Mouse (Mus musculus): ENCODE measurements around the gene Ccdc182. TPM values are rescaled to one million over a fixed set of nuclear protein-coding genes. Genes with fewer than 3 reads are reported as not detected.

Gene Ccdc182
- polyA plus RNA-seq, 1 experiment: 33.9 TPM

DNA sequence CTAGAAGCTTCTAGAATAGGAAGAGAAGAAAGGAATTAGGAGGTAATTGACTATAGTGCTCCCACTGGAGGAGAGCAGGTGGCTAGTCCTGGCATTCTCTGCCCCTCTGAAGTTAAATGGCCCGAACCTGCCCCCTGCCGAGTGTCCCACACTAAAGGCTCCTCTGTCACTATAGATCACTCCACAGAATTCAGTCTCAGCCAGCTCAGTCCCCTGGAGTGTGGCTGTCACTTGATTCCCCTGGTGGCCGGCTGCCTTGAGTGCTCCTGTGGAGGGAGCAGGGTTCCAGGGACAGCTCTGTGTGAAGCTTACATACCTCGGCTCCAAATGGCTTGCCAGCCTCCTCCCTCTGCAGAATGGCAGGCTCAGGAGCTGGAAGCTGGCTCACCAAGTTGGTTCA, 33.2 kb downstream of the Ccdc182 start:
- H3K27me3 ChIP-seq (ENCODE audit: control insufficient read depth, insufficient read depth, low read length): no peaks in the 10 kb centered on the region
- no peak overlapping the region for H3K4me3 ChIP-seq (ENCODE audit: control insufficient read depth, low read depth, low read length)
- H3K27ac ChIP-seq (ENCODE audit: control insufficient read depth, insufficient read depth, low read depth, low read length): no peak overlapping the region
- TF ChIP-seq POLR2A (IDR thresholded peaks at IDR 0.05; ENCODE audit: control insufficient read depth, low read depth, low read length) (no peak), CTCF (IDR thresholded peaks at IDR 0.05; ENCODE audit: control insufficient read depth, insufficient read depth, insufficient replicate concordance, low read depth, low read length) (no peak)
- no peaks in the 10 kb centered on the region for H3K4me1 ChIP-seq (ENCODE audit: control insufficient read depth, insufficient read depth, low read length)
- no peaks in the 10 kb centered on the region for H3K36me3 ChIP-seq (ENCODE audit: control insufficient read depth, insufficient read depth, low read length)

GRCm38 (mm10) chr11:88328813-88329595, 35.1 kb downstream of the Ccdc182 start:
- H3K36me3 ChIP-seq (ENCODE audit: control insufficient read depth, insufficient read depth, low read length): no peaks in the 10 kb centered on the region
- H3K4me3 ChIP-seq (ENCODE audit: control insufficient read depth, low read depth, low read length): no peak overlapping the region
- no peaks in the 10 kb centered on the region for H3K27me3 ChIP-seq (ENCODE audit: control insufficient read depth, insufficient read depth, low read length)
- H3K27ac ChIP-seq (ENCODE audit: control insufficient read depth, insufficient read depth, low read depth, low read length): no peak overlapping the region
- TF ChIP-seq POLR2A (IDR thresholded peaks at IDR 0.05; ENCODE audit: control insufficient read depth, low read depth, low read length) (no peak), CTCF (IDR thresholded peaks at IDR 0.05; ENCODE audit: control insufficient read depth, insufficient read depth, insufficient replicate concordance, low read depth, low read length) (no peak)
- no peaks in the 10 kb centered on the region for H3K4me1 ChIP-seq (ENCODE audit: control insufficient read depth, insufficient read depth, low read length)

GRCm38 (mm10) chr11:88330799-88331198, 36.9 kb downstream of the Ccdc182 start:
- Histone ChIP-seq H3K27ac (ENCODE audit: control insufficient read depth, insufficient read depth, low read depth, low read length) (no peak overlapping the region), H3K27me3 (ENCODE audit: control insufficient read depth, insufficient read depth, low read length) (no peaks in the 10 kb centered on the region), H3K4me1 (ENCODE audit: control insufficient read depth, insufficient read depth, low read length) (no peaks in the 10 kb centered on the region), H3K36me3 (ENCODE audit: control insufficient read depth, insufficient read depth, low read length) (no peaks in the 10 kb centered on the region), H3K4me3 (ENCODE audit: control insufficient read depth, low read depth, low read length) (no peak overlapping the region)
- no peak for TF ChIP-seq POLR2A (IDR thresholded peaks at IDR 0.05; ENCODE audit: control insufficient read depth, low read depth, low read length)
- no peak for TF ChIP-seq CTCF (IDR thresholded peaks at IDR 0.05; ENCODE audit: control insufficient read depth, insufficient read depth, insufficient replicate concordance, low read depth, low read length)

DNA sequence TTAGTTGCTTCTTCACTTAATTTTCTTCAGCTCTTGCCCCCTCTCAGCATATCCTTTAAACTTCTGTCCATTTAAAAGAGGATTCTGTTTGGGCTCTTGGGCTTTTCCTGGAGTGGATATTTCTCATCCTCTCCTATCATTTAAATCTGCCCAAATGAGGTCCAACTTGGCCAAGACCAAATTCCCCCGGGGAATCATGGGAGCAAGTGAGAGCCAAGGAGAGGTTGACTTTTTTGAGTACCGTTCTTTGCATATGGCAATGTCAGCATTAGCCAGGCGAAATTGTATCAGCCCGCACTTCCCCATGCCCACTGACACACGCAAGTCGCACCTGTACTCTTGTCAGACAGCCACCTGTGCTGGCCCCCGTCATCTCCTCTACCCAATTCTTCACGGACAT, 37.9 kb downstream of the Ccdc182 start:
- no peaks in the 10 kb centered on the region for H3K27me3 ChIP-seq (ENCODE audit: control insufficient read depth, insufficient read depth, low read length)
- H3K4me1 ChIP-seq (ENCODE audit: control insufficient read depth, insufficient read depth, low read length): no peaks in the 10 kb centered on the region
- TF ChIP-seq POLR2A (IDR thresholded peaks at IDR 0.05; ENCODE audit: control insufficient read depth, low read depth, low read length): no peak
- TF ChIP-seq CTCF (IDR thresholded peaks at IDR 0.05; ENCODE audit: control insufficient read depth, insufficient read depth, insufficient replicate concordance, low read depth, low read length): no peak
- no peak overlapping the region for H3K27ac ChIP-seq (ENCODE audit: control insufficient read depth, insufficient read depth, low read depth, low read length)
- H3K36me3 ChIP-seq (ENCODE audit: control insufficient read depth, insufficient read depth, low read length): no peaks in the 10 kb centered on the region
- no peak overlapping the region for H3K4me3 ChIP-seq (ENCODE audit: control insufficient read depth, low read depth, low read length)

- Histone ChIP-seq H3K4me1 (ENCODE audit: control insufficient read depth, insufficient read depth, low read length) (no peaks in the 10 kb centered on the region), H3K36me3 (ENCODE audit: control insufficient read depth, insufficient read depth, low read length) (no peaks in the 10 kb centered on the region), H3K4me3 (ENCODE audit: control insufficient read depth, low read depth, low read length) (no peak overlapping the region), H3K27me3 (ENCODE audit: control insufficient read depth, insufficient read depth, low read length) (no peaks in the 10 kb centered on the region), H3K27ac (ENCODE audit: control insufficient read depth, insufficient read depth, low read depth, low read length) (no peak overlapping the region)
- no peak for TF ChIP-seq POLR2A (IDR thresholded peaks at IDR 0.05; ENCODE audit: control insufficient read depth, low read depth, low read length)
- TF ChIP-seq CTCF (IDR thresholded peaks at IDR 0.05; ENCODE audit: control insufficient read depth, insufficient read depth, insufficient replicate concordance, low read depth, low read length): no peak
These were observed 38.6 kb downstream of the Ccdc182 start for GRCm38 (mm10) chr11:88332309-88332934.

DNA sequence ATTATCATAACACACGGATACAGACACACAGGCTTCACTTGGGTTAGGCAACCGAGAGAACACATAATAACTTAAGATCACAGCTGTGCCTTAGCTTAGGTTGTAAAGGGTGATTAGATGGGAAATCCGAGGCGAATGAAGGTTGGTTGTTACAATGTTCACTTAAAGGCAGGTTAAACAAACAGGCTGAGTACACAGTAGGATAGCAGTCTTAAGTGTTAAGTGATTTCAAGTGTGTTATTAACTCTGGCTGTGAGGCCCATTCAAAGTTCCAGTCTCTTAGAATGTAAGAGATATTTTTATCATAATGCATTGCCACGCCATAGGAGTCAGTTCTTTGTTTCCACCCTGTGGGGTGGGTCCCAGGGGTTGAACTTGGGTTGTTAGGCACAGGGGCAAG, 41.0 kb downstream of the Ccdc182 start:
- Histone ChIP-seq H3K4me1 (ENCODE audit: control insufficient read depth, insufficient read depth, low read length) (no peaks in the 10 kb centered on the region), H3K27me3 (ENCODE audit: control insufficient read depth, insufficient read depth, low read length) (no peaks in the 10 kb centered on the region), H3K36me3 (ENCODE audit: control insufficient read depth, insufficient read depth, low read length) (no peaks in the 10 kb centered on the region), H3K4me3 (ENCODE audit: control insufficient read depth, low read depth, low read length) (no peak overlapping the region), H3K27ac (ENCODE audit: control insufficient read depth, insufficient read depth, low read depth, low read length) (no peak overlapping the region)
- TF ChIP-seq POLR2A (IDR thresholded peaks at IDR 0.05; ENCODE audit: control insufficient read depth, low read depth, low read length) (no peak), CTCF (IDR thresholded peaks at IDR 0.05; ENCODE audit: control insufficient read depth, insufficient read depth, insufficient replicate concordance, low read depth, low read length) (no peak)

- Histone ChIP-seq H3K4me1 (ENCODE audit: control insufficient read depth, insufficient read depth, low read length) (no peaks in the 10 kb centered on the region), H3K4me3 (ENCODE audit: control insufficient read depth, low read depth, low read length) (no peak overlapping the region), H3K36me3 (ENCODE audit: control insufficient read depth, insufficient read depth, low read length) (no peaks in the 10 kb centered on the region), H3K27ac (ENCODE audit: control insufficient read depth, insufficient read depth, low read depth, low read length) (no peak overlapping the region), H3K27me3 (ENCODE audit: control insufficient read depth, insufficient read depth, low read length) (no peaks in the 10 kb centered on the region)
- TF ChIP-seq POLR2A (IDR thresholded peaks at IDR 0.05; ENCODE audit: control insufficient read depth, low read depth, low read length): no peak
- TF ChIP-seq CTCF (IDR thresholded peaks at IDR 0.05; ENCODE audit: control insufficient read depth, insufficient read depth, insufficient replicate concordance, low read depth, low read length): no peak
These were observed 44.1 kb downstream of the Ccdc182 start for GRCm38 (mm10) chr11:88337926-88338325.

Other genes starting within 250 kb of the Ccdc182 start
- gene Srsf1, start 246.7 kb upstream of the Ccdc182 start, polyA plus RNA-seq (2012; rRNA removed): 68.5 and 95.9 TPM in 2 replicates
- gene Vezf1, start 225.8 kb upstream of the Ccdc182 start, polyA plus RNA-seq (2012; rRNA removed): 4.1 and 4.4 TPM in 2 replicates
- 1.9 and 3.9 TPM in 2 replicates for gene Cuedc1, start 196.0 kb upstream of the Ccdc182 start, polyA plus RNA-seq (2012; rRNA removed)
- 29.8 and 46.7 TPM in 2 replicates for gene Mrps23, start 89.7 kb upstream of the Ccdc182 start, polyA plus RNA-seq (2012; rRNA removed)